Mouse (Mus musculus): ENCODE results near the gene Gm44973. TPM values are rescaled to one million over a fixed set of nuclear protein-coding genes. Genes with fewer than 3 reads are reported as not detected.
A peak's percentile ranks its signal among the peaks of the same experiment; 100 is the strongest.

The Gm44973 gene
- polyA plus RNA-seq, 1 experiment from 2014 or later: 2.0 TPM

DNA sequence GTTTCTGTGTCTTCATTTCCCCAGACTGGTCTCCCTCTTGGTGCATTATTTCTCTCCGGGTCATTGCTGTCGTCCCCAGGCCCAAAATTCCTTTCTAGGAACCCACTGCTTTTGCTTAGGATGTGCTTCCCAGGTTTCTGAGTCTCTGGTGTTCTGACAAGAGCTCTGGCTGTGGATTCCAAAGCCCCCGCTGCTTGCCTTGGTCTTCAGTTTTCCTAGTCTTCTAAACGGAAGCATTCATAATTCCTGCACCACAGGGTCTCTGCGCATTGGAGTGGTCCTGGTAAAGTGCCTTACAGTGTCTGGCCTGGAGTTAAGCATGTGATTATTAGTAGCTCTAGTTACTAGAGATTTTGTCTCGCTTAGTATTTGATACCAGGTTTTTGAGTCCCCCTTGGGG, 65.5 kb downstream of the Gm44973 start:
- H3K9me3 ChIP-seq (replicated peaks): no peaks in the 10 kb centered on the region
- peaks cover 75% of the 10 kb centered on the region for H3K36me3 ChIP-seq
- DNase-seq (ENCODE audit: low spot score): no peak
- H3K27ac ChIP-seq: peak overlapping the region; percentile 89
- H3K4me1 ChIP-seq: peaks cover 14% of the 10 kb centered on the region
- no peaks in the 10 kb centered on the region for H3K27me3 ChIP-seq (ENCODE audit: low read depth, poor library complexity, severe bottlenecking)
- H3K4me3 ChIP-seq: peak overlapping the region; percentile 81
- 23% methylated on average over 6 of the region's 6 CpGs for WGBS

DNA sequence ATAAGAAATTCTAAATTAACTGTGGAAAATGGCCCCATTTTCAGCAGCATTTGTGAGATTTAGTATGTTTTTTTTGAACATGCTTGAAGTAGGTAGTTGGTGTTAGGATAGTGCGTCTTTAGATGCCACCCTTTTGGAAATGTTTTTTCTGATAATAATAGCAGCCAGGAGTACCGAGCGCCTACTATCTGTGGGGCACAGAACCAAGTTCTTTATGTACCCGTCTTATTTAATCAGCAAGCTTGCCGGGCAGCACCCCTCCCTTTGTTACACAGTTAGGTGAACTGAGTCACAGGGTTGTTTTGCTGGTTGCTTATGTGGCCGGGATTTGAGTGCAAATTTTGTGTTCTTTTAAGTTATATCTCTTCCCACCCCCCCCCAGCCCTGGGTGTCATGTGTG, 65.9 kb downstream of the Gm44973 start:
- H3K4me1 ChIP-seq: peaks cover 17% of the 10 kb centered on the region
- 79% methylated on average over 6 of the region's 6 CpGs for WGBS
- no peak for DNase-seq (ENCODE audit: low spot score)
- H3K9me3 ChIP-seq (replicated peaks): no peaks in the 10 kb centered on the region
- H3K4me3 ChIP-seq: peak overlapping the region; percentile 81
- no peaks in the 10 kb centered on the region for H3K27me3 ChIP-seq (ENCODE audit: low read depth, poor library complexity, severe bottlenecking)
- peaks cover 76% of the 10 kb centered on the region for H3K36me3 ChIP-seq
- H3K27ac ChIP-seq: no peak overlapping the region

DNA sequence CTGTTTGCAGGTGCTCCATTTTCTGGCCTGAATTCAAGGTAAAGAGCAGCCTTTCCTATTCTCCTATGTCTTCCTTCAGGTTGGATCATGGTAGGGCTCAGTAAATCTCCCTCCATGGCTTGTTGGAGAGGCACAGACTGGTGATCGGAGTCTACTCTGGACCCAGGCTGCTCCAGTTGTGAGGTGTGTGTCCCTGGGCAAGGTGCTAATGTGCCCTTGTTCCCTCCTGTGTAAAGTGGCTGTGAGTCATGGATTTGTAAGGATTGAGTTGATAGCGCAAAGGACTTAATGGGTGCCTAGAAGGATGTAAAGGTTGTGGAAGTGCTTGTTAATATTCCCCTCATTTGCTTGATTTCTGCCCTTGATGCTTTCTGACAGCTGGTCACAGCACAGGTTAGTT, 66.6 kb downstream of the Gm44973 start:
- 97% methylated on average over 2 of the region's 2 CpGs for WGBS
- Histone ChIP-seq H3K9me3 (replicated peaks) (no peaks in the 10 kb centered on the region), H3K36me3 (peaks cover 75% of the 10 kb centered on the region), H3K4me1 (peaks cover 22% of the 10 kb centered on the region), H3K4me3 (no peak overlapping the region), H3K27ac (no peak overlapping the region), H3K27me3 (ENCODE audit: low read depth, poor library complexity, severe bottlenecking) (no peaks in the 10 kb centered on the region)
- no peak for DNase-seq (ENCODE audit: low spot score)

Other genes starting within 250 kb of the Gm44973 start
- gene Fam71e2, start 244.2 kb upstream of the Gm44973 start, polyA plus RNA-seq (2016; fragmentation: Nextera tagmentation; extraction: Ambion mirVana): not detected in 2 replicates
- 0.09 TPM in 1 of 2 replicates, not detected in the other for gene Il11, start 232.6 kb upstream of the Gm44973 start, polyA plus RNA-seq (2016; fragmentation: Nextera tagmentation; extraction: Ambion mirVana)
- not detected in 2 replicates for gene Tmem190, start 232.6 kb upstream of the Gm44973 start, polyA plus RNA-seq (2016; fragmentation: Nextera tagmentation; extraction: Ambion mirVana)
- gene Tmem238, start 225.8 kb upstream of the Gm44973 start, polyA plus RNA-seq (2016; fragmentation: Nextera tagmentation; extraction: Ambion mirVana): 4.8 and 5.8 TPM in 2 replicates
- 396 and 427 TPM in 2 replicates for gene Rpl28, start 222.6 kb upstream of the Gm44973 start, polyA plus RNA-seq (2016; fragmentation: Nextera tagmentation; extraction: Ambion mirVana)
- gene Ube2s, start 202.9 kb upstream of the Gm44973 start, polyA plus RNA-seq (2016; fragmentation: Nextera tagmentation; extraction: Ambion mirVana): 500 and 550 TPM in 2 replicates
- 0.16 and 0.18 TPM in 2 replicates for gene Shisa7, start 170.8 kb upstream of the Gm44973 start, polyA plus RNA-seq (2016; fragmentation: Nextera tagmentation; extraction: Ambion mirVana)
- gene Isoc2b, start 145.2 kb upstream of the Gm44973 start, polyA plus RNA-seq (2016; fragmentation: Nextera tagmentation; extraction: Ambion mirVana): 2.6 and 3.1 TPM in 2 replicates
- gene Isoc2a, start 138.3 kb upstream of the Gm44973 start, polyA plus RNA-seq (2016; fragmentation: Nextera tagmentation; extraction: Ambion mirVana): 0.46 and 0.64 TPM in 2 replicates
- gene Gm36210, start 109.0 kb upstream of the Gm44973 start, polyA plus RNA-seq (2016; fragmentation: Nextera tagmentation; extraction: Ambion mirVana): not detected in 2 replicates
- gene Zfp628, start 100.3 kb upstream of the Gm44973 start, polyA plus RNA-seq (2016; fragmentation: Nextera tagmentation; extraction: Ambion mirVana): 4.2 and 5.1 TPM in 2 replicates
- 2.8 and 4.9 TPM in 2 replicates for gene Nat14, start 93.5 kb upstream of the Gm44973 start, polyA plus RNA-seq (2016; fragmentation: Nextera tagmentation; extraction: Ambion mirVana)
- 0.95 and 2.0 TPM in 2 replicates for gene Ssc5d, start 89.7 kb upstream of the Gm44973 start, polyA plus RNA-seq (2016; fragmentation: Nextera tagmentation; extraction: Ambion mirVana)
- 0.10 and 0.18 TPM in 2 replicates for gene Sbk2, start 51.1 kb upstream of the Gm44973 start, polyA plus RNA-seq (2016; fragmentation: Nextera tagmentation; extraction: Ambion mirVana)
- not detected in 2 replicates for gene Sbk3, start 44.3 kb upstream of the Gm44973 start, polyA plus RNA-seq (2016; fragmentation: Nextera tagmentation; extraction: Ambion mirVana)
- gene Zfp579, start 19.3 kb upstream of the Gm44973 start, polyA plus RNA-seq (2016; fragmentation: Nextera tagmentation; extraction: Ambion mirVana): 21.9 and 28.3 TPM in 2 replicates
- gene Zfp524, start 1.1 kb upstream of the Gm44973 start, polyA plus RNA-seq (2016; fragmentation: Nextera tagmentation; extraction: Ambion mirVana): 8.2 and 9.0 TPM in 2 replicates
- gene Fiz1, start 799 bp upstream of the Gm44973 start, polyA plus RNA-seq (2016; fragmentation: Nextera tagmentation; extraction: Ambion mirVana): 64.8 and 68.3 TPM in 2 replicates
- gene Zfp865, start 4.9 kb downstream of the Gm44973 start, polyA plus RNA-seq (2016; fragmentation: Nextera tagmentation; extraction: Ambion mirVana): 7.5 and 7.7 TPM in 2 replicates
- gene Ccdc106, start 5.1 kb downstream of the Gm44973 start, polyA plus RNA-seq (2016; fragmentation: Nextera tagmentation; extraction: Ambion mirVana): 5.5 and 9.0 TPM in 2 replicates
- not detected in 2 replicates for gene 4632433K11Rik, start 18.6 kb downstream of the Gm44973 start, polyA plus RNA-seq (2016; fragmentation: Nextera tagmentation; extraction: Ambion mirVana)
- gene Zfp784, start 22.9 kb downstream of the Gm44973 start, polyA plus RNA-seq (2016; fragmentation: Nextera tagmentation; extraction: Ambion mirVana): 2.5 and 4.0 TPM in 2 replicates
- gene Zfp580, start 36.0 kb downstream of the Gm44973 start, polyA plus RNA-seq (2016; fragmentation: Nextera tagmentation; extraction: Ambion mirVana): 30.1 and 34.3 TPM in 2 replicates
- 202 and 203 TPM in 2 replicates for gene U2af2, start 46.6 kb downstream of the Gm44973 start, polyA plus RNA-seq (2016; fragmentation: Nextera tagmentation; extraction: Ambion mirVana)
- 64.5 and 69.1 TPM in 2 replicates for gene Epn1, start 64.7 kb downstream of the Gm44973 start, polyA plus RNA-seq (2016; fragmentation: Nextera tagmentation; extraction: Ambion mirVana)
- gene Rfpl4, start 101.5 kb downstream of the Gm44973 start, polyA plus RNA-seq (2016; fragmentation: Nextera tagmentation; extraction: Ambion mirVana): not detected in 2 replicates
- 0.20 and 0.53 TPM in 2 replicates for gene Rasl2-9, start 110.5 kb downstream of the Gm44973 start, polyA plus RNA-seq (2016; fragmentation: Nextera tagmentation; extraction: Ambion mirVana)
- gene Vmn1r55, start 134.2 kb downstream of the Gm44973 start, polyA plus RNA-seq (2016; fragmentation: Nextera tagmentation; extraction: Ambion mirVana): 0.05 TPM in 1 of 2 replicates, not detected in the other
- not detected in 2 replicates for gene Vmn1r56, start 181.3 kb downstream of the Gm44973 start, polyA plus RNA-seq (2016; fragmentation: Nextera tagmentation; extraction: Ambion mirVana)
- gene Vmn1r57, start 203.0 kb downstream of the Gm44973 start, polyA plus RNA-seq (2016; fragmentation: Nextera tagmentation; extraction: Ambion mirVana): not detected in 2 replicates